Mouse (Mus musculus) liver, postnatal 0 days (tissue): ENCODE data around the gene Gm20388. TPM values are rescaled to one million over a fixed set of nuclear protein-coding genes. Genes with fewer than 3 reads are reported as not detected.

ENCODE experiments used
- ATAC-seq: fragments of 200-750 bp; cut with Nextera tagmentation; 2 replicates; pipeline ENCODE4 v1.8.0; 2017; ENCODE audit warnings: mild to moderate bottlenecking, moderate library complexity
- DNase-seq: peaks from one replicate; pipeline ENCODE4 v3.0.0-alpha.2; 2016
- H3K27ac ChIP-seq: fragments of 300-500 bp; sonication (generic); 2 replicates; pipeline ENCODE4 v1.5.1; 2014; ENCODE audit warnings: antibody characterized with exemption, moderate library complexity, mild to moderate bottlenecking, low read depth
- H3K27me3 ChIP-seq: fragments of 300-500 bp; sonication (generic); 2 replicates; pipeline ENCODE4 v1.6.1; 2014; ENCODE audit warnings: low read length, control low read depth, mixed read lengths; ENCODE audit not compliant: insufficient read depth
- H3K36me3 ChIP-seq: fragments of 300-500 bp; sonication (generic); replicated peaks from 2 replicates; pipeline ENCODE4 v1.6.1; 2014; ENCODE audit warnings: mild to moderate bottlenecking, control low read depth, low read length, moderate library complexity, mixed read lengths; ENCODE audit not compliant: insufficient read depth
- H3K4me1 ChIP-seq: fragments of 300-500 bp; sonication (generic); 2 replicates; pipeline ENCODE4 v1.6.1; 2014; ENCODE audit warnings: antibody characterized with exemption, mild to moderate bottlenecking, control low read depth; ENCODE audit not compliant: insufficient read depth
- H3K4me2 ChIP-seq: fragments of 300-500 bp; sonication (generic); 2 replicates; pipeline ENCODE4 v1.6.1; 2014; ENCODE audit warnings: low read depth, mild to moderate bottlenecking, low read length, moderate library complexity, mixed read lengths
- H3K4me3 ChIP-seq: fragments of 300-500 bp; sonication (generic); 2 replicates; pipeline ENCODE4 v1.5.1; 2014; ENCODE audit warnings: low read depth, low read length
- H3K9ac ChIP-seq: fragments of 300-500 bp; sonication (generic); replicated peaks from 2 replicates; pipeline ENCODE4 v1.6.1; 2014; ENCODE audit warnings: mild to moderate bottlenecking, moderate library complexity
- H3K9me3 ChIP-seq: fragments of 300-500 bp; sonication (generic); 2 replicates; pipeline ENCODE4 v1.6.1; 2016; ENCODE audit warnings: mild to moderate bottlenecking, control low read depth, low read length, mixed read lengths
- CTCF ChIP-seq: sonication (generic); IDR thresholded peaks from 2 replicates; pipeline ENCODE4 v1.5.1; 2016; ENCODE audit warnings: antibody characterized with exemption, low read depth
- EP300 ChIP-seq: IDR thresholded peaks from 2 replicates; pipeline ENCODE4 v1.6.1; 2016; ENCODE audit warnings: antibody characterized with exemption, low read depth, mild to moderate bottlenecking
- WGBS: fragments of 180-500 bp; shearing (Covaris S2); extraction: QIAGEN DNeasy Blood & Tissue Kit; methylation state at CpG from one replicate; pipeline ENCODE4 v1.1.7; 2014; ENCODE audit not compliant: insufficient replicate concordance; 5-methylcytosine and 5-hydroxymethylcytosine counted together
- polyA plus RNA-seq: library from polyadenylated mRNA; unstranded; fragments of >200 nt; fragmentation: Nextera tagmentation; extraction: Ambion mirVana; gene quantifications from 2 replicates; pipeline ENCODE4 v1.2.1, GENCODE M21; 2015

Gene Gm20388
- polyA plus RNA-seq, 1 experiment from 2014 or later = not detected

- Histone ChIP-seq H3K9me3 (no peaks in the 10 kb centered on the region), H3K4me3 (no peak overlapping the region), H3K4me1 (peaks cover 28% of the 10 kb centered on the region), H3K4me2 (no peak overlapping the region), H3K27ac (0 out of 2 replicates have a peak overlapping the region, but pooled peaks have one; percentile 7), H3K9ac (no peak overlapping the region), H3K27me3 (no peaks in the 10 kb centered on the region), H3K36me3 (no peaks in the 10 kb centered on the region; the same call in 1 of the 2 replicates)
- ATAC-seq = no peak
- no peak for TF ChIP-seq CTCF
- TF ChIP-seq EP300 = no peak
- WGBS = 52% methylated on average over 3 of the region's 3 CpGs
- no peak for DNase-seq
These were observed 3021.4 kb downstream of the Gm20388 start for GRCm38 (mm10) chr8:122931834-122932560.

DNA sequence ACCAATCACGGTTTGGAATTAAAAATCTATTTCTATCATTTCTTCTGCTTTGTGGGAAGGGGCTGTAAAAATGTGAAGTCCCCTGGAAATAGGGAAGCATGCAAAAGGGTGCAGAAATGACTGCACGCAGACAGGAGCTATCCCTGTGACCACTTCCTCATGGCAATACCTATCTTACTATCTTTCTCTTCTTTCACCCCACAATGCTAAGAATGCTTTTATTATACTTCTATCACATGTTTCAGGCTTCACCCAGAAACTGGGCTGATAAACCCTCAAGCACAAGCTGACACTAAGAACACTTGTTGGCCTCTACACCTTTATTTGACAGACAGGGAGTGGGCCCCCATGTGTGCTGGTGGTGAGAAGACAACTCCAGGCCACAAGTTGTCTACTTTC is 3021.9 kb downstream of the Gm20388 start:
- no peak overlapping the region for H3K9ac ChIP-seq
- no peaks in the 10 kb centered on the region; the same call in 1 of the 2 replicates for H3K36me3 ChIP-seq
- TF ChIP-seq CTCF = no peak
- H3K4me2 ChIP-seq = no peak overlapping the region
- H3K4me3 ChIP-seq = no peak overlapping the region
- 0 out of 2 replicates have a peak overlapping the region, but pooled peaks have one; percentile 37 for H3K27ac ChIP-seq
- H3K27me3 ChIP-seq = no peaks in the 10 kb centered on the region
- H3K9me3 ChIP-seq = no peaks in the 10 kb centered on the region
- peaks cover 34% of the 10 kb centered on the region for H3K4me1 ChIP-seq
- 26% methylated on average over 2 of the region's 2 CpGs for WGBS
- ATAC-seq (no peak), DNase-seq (no peak)

GRCm38 (mm10) chr8:122933973-122934372 is 3023.3 kb downstream of the Gm20388 start:
- DNase-seq (no peak), ATAC-seq (no peak)
- H3K27ac ChIP-seq = no peak overlapping the region
- no peaks in the 10 kb centered on the region for H3K9me3 ChIP-seq
- no peaks in the 10 kb centered on the region for H3K27me3 ChIP-seq
- H3K4me3 ChIP-seq = no peak overlapping the region
- no peaks in the 10 kb centered on the region; the same call in 1 of the 2 replicates for H3K36me3 ChIP-seq
- H3K9ac ChIP-seq = no peak overlapping the region
- TF ChIP-seq EP300 (no peak), CTCF (no peak)
- no peak overlapping the region for H3K4me2 ChIP-seq
- peaks cover 46% of the 10 kb centered on the region for H3K4me1 ChIP-seq

DNA sequence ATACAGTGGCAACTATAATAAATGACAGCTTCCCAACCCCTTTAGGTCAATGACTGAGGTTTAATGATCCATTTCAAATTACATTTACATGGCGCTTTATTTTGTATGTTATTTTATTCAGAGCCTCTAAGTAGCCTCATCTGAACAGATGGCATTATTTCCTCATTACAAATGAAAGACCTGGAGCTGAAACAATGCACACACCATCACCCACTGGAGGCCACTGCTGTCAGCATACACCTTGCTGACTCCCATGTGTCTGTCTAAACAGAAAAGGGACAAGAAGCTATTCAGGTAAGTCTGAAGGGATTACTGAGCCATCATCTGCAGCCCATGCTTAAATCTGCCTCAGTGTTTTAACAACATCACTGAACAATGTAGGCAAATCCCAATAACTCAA is 3024.5 kb downstream of the Gm20388 start:
- TF ChIP-seq CTCF = no peak
- TF ChIP-seq EP300 = no peak
- H3K36me3 ChIP-seq = no peaks in the 10 kb centered on the region; the same call in 1 of the 2 replicates
- H3K4me2 ChIP-seq = no peak overlapping the region
- ATAC-seq = no peak
- H3K27me3 ChIP-seq = no peaks in the 10 kb centered on the region
- no peak overlapping the region for H3K9ac ChIP-seq
- no peak overlapping the region for H3K4me3 ChIP-seq
- H3K27ac ChIP-seq = no peak overlapping the region
- 89% methylated on average over 1 of the region's 1 CpGs for WGBS
- DNase-seq = no peak
- no peaks in the 10 kb centered on the region for H3K9me3 ChIP-seq
- peaks cover 55% of the 10 kb centered on the region for H3K4me1 ChIP-seq

DNA sequence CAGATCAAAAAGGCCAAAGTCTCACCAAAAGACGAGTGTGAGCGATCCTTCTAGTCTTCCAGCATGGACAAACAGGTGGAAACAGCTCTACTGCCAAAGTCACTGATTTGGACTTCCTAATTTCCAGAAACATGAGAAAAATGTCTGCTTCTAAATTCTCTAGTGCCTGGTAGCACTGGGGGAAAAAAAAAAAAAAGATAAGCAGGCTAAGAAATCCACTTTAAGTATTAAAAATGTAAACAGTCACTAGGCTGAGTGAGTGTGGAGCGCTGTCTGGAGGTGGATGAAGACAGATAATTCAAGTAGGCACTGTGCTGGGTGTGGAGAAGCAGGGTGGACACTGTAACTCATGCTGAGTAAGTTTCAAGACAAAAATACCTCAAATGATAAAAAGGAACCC is 3025.3 kb downstream of the Gm20388 start:
- no peak overlapping the region for H3K4me3 ChIP-seq
- TF ChIP-seq EP300 = no peak
- TF ChIP-seq CTCF = no peak
- H3K4me1 ChIP-seq = peaks cover 57% of the 10 kb centered on the region
- WGBS = 68% methylated on average over 3 of the region's 3 CpGs
- no peak overlapping the region for H3K4me2 ChIP-seq
- no peak for DNase-seq
- ATAC-seq = no peak
- H3K9me3 ChIP-seq = no peaks in the 10 kb centered on the region
- H3K36me3 ChIP-seq = no peaks in the 10 kb centered on the region; the same call in none of the 2 replicates
- no peak overlapping the region for H3K27ac ChIP-seq
- no peaks in the 10 kb centered on the region for H3K27me3 ChIP-seq
- H3K9ac ChIP-seq = no peak overlapping the region

- Histone ChIP-seq H3K4me2 (peak overlapping the region; percentile 6; the same call in 1 of the 2 replicates), H3K9ac (no peak overlapping the region), H3K27me3 (no peaks in the 10 kb centered on the region), H3K4me3 (no peak overlapping the region), H3K9me3 (no peaks in the 10 kb centered on the region), H3K36me3 (no peaks in the 10 kb centered on the region; the same call in none of the 2 replicates), H3K4me1 (peaks cover 57% of the 10 kb centered on the region), H3K27ac (peak overlapping the region; percentile 81)
- TF ChIP-seq EP300 = no peak
- TF ChIP-seq CTCF = no peak
- no peak for DNase-seq
- 39% methylated on average over 2 of the region's 2 CpGs for WGBS
- ATAC-seq = peak; percentile 73
These were observed 3027.0 kb downstream of the Gm20388 start for GRCm38 (mm10) chr8:122937545-122938053.
